Mouse (Mus musculus) gastrocnemius, postnatal 4 days (tissue): Measurements from ENCODE around the gene Insyn1. TPM values are rescaled to one million over a fixed set of nuclear protein-coding genes. Genes with fewer than 3 reads are reported as not detected.

ENCODE experiments used
- DNase-seq, 2 experiments: peaks; one replicate each; pipeline ENCODE4 v3.0.0; 2021 to 2022; ENCODE audit warnings: low spot score in 2 of 2, mixed read lengths in 2 of 2
- total RNA-seq, 2 experiments: library from RNA; stranded (reverse); gene quantifications; 2 replicates each; pipeline ENCODE4 v1.2.3; 2021

Gene Insyn1
- total RNA-seq, 2 experiments from 2014 or later, result 12.0 to 12.7 TPM

DNA sequence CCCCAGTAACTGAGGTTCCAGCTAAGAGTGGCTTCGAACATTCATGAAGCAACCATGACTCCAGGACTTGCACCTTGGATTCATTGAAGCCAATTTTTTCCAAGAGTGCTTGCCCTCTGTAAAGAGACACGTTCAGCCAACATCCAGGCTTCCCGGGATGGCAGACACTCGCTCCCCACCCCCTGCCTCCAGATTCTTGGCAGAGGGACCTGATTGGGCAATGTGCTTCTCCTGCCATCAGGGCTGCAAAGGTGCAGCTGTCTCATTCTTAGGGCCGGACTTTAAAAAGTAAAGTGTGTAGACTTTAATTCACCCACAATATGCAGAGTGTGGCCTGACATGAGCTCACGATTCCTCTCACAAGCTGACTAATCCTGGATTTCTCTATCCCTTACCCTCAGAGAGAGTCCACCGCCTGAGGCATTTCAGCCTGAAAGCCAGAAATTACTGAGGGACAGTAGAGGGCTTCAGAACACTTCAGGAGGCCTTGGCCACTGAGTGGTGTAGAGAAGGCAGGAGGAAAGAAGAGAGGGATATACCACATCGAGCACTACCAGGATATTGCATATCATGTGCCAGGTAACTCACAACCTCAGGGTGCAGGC lies 15.1 kb upstream of the Insyn1 start:
- DNase-seq, result no peak

DNA sequence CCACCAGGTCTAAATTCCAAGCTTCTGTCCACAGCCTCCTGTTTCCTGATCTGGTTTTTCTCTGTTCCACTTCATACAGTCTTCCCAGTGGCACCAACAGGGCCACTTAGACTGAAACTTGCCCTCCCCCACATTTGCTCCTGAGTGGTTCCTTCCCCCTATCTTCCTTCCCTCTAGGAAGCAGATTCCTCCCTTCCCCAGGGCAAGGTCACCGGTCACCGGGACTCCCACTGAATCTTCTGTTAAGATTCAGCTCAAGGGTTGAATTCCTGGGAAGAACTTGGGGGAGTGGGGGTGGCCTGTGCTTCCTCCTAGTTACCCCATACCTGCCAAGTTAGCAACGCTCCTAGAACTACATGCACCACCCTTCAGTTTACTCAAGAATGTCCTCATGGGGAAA lies 1.3 kb upstream of the Insyn1 start:
- no peak for DNase-seq

DNA sequence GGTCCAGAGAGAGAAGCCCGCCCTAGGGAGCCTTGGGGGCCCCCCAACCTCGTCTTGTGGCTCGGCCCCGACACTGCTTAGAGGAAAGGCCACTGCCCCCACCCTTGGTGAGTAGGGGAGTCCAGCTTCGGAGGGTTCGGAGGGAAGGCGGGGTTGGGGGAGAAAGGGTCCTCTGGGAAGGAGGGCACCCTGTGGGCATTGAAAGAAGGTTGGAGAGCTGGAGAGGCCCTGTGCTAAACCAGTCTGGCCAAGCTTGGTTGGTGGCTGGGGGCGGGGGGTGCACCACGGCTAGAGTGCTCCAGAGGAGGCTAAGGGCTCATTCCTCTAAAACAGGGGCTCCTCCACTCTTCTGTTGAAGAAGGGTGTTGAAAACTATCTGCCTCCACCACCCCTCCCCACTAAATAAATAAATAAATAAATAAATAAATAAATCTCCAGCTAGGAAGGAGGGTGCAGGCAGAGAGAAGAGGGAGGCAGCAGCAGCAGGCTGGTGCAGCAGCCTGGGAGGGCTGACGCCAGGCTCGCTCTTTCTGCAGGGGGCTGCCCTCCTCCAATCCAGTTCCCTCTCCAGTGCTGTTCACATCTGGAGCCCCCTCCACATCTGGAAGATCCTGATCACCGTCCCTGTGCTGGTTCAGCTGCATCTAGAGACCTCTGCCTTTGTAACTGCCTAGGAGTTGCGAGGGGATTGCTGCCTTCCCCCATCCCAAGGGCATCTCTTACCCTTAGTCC lies 896 bp downstream of the Insyn1 start:
- no peak for DNase-seq

DNA sequence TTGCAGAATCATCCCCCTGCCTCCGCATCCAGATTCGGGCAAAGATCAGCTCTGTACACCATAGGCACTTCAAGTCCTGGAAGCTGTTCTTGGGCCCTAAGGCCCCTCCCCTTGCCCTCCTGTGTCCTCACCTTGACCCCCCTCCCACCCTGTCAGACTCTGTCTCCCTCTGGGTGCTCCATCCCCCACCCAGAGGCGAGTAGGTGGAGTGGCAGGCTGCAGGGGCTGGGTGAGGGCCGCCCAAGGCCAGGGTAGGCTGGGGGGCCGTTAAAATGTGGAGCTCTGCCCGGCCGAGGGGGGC lies 1.4 kb downstream of the Insyn1 start:
- no peak for DNase-seq

DNA sequence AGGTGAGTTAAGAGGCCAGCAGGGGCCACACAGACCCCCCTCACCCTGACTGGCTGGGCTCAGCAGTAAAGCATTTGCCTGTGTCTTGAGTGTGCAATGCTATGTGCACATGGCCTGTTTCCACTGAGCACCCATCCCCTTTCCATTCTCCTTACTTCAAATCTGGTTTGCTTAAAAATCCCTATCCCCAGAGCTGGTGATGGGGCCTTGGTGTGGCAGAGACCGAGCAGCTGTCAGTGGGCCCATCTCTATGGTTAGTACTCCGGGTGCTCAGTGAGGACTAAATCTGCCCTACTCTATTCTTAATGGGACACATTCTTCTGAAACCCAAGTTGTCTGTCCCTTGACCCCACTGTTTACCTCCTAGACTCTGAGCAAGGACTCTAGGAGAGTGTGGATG lies 2.0 kb downstream of the Insyn1 start:
- DNase-seq, result no peak

DNA sequence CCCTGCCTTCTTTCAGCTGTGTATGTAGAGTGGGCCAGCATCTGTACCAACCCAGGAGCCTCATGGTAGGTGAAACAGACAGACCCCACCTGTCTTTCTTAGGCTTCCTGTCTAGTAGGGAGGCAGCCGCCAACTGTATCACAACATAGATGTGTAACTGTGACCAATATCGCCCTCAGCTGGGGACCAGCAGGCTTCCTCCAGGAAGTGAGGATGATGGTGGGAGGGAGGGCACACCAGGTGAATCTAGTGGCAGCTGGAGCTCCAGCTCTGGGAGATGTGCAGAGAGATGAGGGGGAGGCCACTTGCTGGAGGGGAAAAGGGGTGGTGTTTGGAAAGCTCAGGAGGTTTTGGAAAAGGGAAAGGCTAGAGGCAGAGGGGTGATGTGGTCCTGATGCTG lies 6.6 kb downstream of the Insyn1 start:
- DNase-seq, result no peak

DNA sequence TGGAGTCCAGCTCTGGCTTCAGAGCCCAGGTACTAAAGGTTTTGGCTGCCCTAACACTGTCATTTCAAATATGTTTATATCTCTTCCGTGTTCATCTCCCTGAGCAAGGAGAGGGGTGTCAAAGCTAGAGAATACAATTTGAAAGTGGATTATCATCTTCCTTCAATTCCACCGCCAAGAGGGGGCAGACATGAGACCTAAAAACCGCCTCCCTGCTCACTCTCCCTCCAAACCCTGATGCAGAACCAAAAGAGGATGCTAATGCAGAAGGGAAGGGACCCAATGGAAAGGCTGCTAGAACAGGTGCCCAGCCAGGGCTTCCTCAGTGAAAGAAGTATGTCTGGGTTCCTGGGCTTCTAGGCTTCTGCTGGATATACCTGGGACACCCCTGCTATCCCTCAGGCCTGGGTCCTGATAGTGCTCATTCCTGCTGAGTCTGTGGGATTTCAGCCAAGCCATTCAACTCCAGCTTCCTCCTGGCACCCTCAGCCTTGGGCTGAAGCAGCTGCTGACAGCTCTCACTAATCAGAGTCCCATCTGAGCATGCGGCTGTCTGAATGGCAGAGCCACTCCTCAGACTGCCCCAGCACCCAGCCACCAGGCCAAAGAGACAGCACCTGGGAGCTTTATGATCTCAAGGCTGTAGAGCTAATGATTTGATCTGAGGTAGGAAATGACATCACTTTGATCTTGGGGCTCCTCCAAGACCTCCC lies 8.2 kb downstream of the Insyn1 start:
- no peak for DNase-seq

DNA sequence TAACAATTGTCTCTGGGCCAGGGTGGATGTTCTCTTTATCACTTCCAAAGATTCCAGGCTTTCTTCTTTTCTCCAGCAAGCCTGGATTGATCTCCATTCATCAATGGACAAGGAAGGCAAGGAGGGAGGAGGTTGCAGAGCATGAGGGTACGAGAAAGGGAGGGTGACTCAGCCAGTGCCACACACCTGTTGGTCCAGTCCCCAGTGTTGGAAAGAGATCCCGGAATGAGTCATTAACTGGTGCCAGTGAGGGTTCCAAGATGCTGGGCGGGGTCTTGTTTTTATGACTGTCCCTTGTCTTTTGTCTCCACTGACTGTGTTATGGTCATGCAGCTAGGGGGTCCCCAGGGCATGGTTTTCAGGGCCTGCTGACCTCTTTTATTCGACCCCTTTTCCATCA lies 9.5 kb downstream of the Insyn1 start:
- DNase-seq, result no peak

DNA sequence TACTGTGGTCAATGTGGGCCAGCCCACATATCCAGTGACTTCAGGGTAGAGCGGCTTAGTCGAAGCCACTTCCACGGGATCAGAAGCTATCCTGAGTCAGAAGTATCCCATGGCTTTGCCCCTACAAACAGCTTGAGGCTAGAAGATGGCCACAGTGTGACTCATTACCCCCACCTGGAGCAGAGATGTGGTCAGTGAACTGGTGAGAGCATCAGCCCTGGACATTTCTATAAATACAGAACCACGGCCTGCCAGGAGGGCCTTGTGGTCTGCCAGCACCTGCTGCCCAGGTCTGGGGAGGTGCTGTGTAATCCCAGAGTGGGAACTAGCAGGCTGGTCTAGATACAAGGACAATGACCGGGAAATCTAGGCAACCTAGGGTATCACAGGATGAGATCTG lies 12.5 kb downstream of the Insyn1 start:
- DNase-seq, result no peak

DNA sequence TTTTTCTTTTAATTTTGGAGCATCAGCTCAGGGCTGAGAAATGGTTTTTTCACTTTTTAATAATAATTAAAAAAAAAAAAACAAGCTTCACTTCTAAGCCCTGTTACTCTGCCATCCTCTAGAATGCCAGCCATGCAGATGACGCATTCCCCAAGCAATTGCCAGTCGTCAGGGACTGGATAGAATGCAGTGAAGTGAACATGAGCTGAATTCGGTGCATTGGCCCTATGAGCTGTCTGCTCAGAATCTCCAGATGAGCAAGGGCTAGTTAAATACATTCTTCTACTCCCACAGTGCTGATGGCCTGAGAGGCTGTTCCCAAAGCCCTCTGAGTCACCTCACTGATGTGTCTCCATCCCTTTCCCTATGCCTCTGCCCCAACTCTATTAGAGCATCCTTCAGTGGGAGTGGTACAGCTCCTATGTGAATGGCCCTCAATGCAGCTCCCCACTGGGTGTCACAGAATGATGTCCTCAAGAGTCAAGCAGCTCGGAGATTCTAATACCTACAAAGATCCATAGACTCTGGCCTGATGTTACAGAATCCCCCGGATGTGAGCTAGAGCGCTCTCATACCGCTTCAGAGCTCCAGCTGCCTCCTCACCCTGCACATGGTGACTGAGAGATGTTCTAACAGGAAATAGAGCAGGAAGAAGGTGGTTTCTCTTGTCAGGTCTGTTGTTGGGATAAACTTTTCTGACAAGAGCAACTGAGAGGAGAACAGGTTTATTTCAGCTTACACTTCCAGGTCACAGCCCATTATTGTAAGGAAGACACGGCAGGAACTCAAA lies 19.0 kb downstream of the Insyn1 start:
- no peak for DNase-seq

DNA sequence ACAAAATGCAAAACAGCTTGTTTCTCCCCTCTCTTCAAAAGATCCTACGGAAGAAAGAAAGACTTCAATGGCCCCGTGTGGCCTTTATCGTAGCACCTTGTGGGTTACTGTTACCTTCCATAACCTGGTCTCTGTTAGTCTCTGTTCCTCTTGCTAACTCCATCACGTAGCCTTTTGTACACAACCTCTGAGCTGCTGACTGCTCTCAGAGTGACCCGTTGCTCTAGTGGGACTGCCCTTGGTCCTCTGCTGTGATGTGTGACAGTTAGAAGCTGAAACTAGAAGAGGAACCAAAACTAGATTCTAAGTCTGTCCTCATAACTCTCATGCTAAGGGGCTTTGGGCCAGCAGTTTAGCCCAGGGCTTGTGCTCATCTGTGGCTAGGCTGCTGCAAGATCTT lies 22.0 kb downstream of the Insyn1 start:
- no peak for DNase-seq

DNA sequence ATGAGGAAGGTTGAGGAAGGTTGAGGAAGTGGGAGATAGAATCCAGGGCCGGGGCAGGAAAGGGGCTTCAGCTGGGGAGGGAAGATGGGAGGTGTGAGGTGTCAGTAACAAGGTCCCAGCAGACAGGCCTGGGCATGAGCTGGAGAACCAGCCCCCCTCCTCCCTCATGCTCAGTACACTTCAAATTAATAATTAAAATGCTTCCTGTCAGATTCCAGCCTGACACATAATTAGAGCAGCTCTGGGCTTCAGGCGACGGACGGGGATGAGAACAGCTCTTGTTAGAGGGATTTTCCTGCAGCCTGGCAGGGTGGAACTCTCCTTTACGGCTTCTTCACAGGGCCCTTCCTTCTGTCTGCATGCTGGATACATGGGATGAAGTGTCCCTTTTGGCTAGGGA lies 25.3 kb downstream of the Insyn1 start:
- no peak for DNase-seq

DNA sequence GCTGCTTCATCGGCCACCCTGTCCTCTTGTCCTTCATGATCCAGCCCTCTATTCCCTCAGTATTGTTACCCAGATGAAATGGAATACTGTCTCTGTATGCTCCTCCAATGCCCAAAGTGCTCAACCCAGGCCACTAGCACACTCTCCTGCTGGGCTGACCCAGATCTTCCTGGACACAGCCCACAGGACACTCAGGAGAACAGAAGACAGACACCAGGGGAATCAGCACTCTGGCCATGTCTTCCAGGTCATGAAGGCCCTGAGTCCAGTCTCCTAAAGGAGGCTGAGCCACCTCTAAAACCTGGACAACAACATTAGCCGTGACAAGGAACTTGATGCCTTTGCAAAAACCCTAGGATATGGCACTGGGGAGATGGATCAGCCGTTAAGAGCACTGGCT lies 28.1 kb downstream of the Insyn1 start:
- no peak for DNase-seq

DNA sequence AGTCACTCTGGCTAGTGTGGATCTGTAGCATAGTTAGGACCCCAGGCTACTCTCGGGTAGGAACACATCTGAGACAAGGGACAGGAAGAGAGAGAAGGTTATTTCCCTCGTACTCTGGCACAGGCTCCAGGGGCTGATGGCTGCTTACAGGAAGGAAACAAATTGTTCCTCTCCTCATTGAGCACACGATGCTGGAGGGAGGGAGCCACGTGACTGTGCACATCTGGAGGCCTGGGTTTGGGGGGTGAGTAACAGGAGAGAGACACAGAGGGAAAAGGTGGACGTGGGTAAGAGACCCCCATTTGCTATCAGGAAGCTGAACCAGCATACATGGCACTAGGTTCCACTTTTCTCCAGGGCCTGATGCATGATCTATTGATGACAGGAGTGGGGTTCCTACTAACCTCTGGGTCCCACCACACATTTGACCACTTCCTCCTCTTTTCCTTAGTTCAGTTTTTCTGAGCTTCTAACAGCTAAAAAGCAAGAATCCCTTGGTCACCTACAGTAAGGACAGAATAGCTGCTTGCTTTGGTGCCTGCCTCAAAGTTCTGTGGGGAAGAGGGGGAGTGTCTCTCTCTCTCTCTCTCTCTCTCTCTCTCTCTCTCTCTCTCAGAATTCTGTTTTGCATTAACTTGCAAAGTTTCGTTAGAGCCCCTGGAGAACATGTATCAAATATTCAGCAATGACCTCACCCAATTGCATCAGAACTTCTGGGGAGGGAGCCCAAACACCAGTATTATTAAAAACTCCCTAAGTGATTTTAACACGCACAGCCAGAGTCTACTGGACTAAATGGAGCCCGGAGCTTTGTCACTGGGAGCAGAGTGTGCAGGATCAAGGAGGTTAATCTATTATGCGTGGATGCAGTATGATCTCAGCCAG lies 29.7 kb downstream of the Insyn1 start:
- DNase-seq, result no peak

DNA sequence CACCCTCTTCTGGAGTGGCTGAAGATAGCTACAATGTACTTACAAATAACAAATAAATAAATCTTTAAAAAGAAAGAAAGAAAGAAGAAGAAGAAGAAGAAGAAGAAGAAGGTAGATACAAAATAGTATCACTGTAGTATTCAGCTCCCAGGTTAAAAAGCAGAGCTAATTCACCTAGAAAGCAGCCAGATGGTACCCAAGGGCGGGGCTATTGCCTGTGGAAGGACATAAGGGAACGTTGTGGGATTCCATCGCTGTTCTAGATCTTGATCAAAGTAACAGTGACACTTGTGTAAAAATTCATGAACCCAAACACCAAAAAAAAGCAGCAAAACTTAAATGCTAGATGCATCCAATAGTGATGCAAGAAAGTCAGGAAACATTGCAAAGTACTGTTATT lies 31.6 kb downstream of the Insyn1 start:
- no peak for DNase-seq

DNA sequence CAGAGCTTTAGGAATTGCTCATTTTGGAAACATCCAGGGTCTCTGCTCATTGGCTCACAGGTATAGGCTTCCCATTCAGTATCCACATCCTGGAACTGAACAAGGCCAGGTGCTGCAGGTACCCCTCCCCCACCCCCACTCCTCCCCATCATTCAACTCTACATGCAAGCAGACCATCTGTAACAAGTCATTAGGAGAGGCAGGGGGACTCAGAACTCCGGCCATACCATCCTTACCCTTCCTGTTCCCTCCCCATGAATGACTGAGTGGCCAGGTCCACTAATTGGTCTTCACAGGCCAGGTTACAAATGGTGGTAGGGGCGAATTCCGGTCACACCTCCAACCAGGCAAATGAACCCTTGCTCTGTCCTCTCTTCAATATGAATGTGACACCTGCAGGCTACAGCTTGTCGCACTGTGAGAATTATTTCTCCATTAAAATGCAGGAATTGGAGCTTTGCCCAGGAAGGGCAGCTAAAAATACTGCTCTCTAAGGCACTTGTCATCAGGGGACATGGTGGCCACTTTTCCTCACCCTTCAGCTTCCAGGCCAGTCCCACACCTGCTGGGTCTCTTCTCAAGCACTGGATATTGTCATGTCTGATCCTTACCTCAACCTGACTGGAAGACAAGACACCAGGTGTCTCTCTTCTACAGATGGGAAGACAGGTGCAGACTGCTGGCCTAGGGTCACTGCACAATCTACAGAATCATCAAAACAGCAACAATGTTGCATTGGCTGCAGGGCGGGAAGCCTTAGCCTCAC lies 32.6 kb downstream of the Insyn1 start:
- no peak for DNase-seq

DNA sequence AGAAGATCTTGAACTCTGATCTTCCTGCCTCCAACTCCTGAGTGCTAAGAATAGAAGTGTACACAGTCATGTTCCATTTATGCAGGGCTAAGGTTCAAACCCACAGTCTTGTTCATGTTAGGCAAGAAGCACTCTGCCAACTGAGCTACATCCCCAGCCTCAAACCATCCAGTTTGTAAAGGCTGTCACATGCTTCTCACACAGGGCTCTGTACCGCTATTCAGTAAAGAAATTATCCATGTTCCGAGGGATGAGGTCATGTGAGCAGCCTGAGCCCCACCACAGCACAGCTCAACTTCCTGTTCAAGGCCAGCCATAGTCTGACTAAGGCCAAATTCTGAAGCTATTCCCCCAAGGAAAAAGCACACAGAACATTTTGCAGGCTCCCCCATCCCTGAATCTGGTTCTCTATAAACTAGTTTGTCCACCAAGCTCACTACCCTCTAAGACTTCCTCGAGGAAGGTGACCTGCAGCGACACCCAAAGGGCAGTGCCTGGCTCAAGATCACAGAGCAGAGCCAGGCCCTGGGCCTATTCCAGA lies 33.5 kb downstream of the Insyn1 start:
- DNase-seq, result no peak

DNA sequence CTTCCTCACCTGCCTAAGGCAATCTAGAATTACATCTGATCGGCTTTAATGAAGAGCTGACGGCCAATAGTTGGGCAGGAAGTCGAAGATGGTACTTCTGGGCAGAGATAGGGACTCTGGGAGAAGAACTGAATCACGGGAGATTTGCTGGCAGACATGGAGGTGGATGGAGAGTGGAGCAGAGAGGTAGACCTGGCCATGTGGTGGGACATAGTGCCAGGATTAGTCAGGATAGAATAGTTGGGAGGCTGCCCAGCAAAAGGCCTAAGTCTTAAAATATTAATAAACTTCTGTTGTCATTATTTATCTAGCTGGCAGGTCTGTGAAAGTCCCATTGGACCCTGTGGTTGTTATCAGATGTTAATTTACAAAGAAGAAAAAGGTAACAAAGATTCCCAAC lies 36.7 kb downstream of the Insyn1 start:
- no peak for DNase-seq

DNA sequence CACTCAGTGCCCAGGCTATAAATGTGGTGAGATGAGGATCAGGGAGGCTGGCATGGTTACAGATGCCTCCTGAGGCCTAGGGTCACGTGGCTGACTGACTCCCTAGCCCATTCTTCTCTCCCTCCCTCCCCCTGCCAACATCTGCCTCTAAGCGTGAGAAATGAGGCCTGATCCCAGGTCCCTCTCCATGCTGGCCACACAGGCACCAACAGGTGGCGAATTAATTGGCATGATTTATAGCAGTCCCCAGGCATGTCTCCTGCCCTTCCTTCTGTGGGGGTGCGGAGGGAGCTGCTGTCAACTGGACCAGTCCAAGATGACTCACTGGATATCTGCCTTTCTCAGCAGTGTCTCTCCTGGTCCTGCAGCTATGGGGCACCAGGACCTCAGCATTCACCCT lies 39.4 kb downstream of the Insyn1 start:
- no peak for DNase-seq

DNA sequence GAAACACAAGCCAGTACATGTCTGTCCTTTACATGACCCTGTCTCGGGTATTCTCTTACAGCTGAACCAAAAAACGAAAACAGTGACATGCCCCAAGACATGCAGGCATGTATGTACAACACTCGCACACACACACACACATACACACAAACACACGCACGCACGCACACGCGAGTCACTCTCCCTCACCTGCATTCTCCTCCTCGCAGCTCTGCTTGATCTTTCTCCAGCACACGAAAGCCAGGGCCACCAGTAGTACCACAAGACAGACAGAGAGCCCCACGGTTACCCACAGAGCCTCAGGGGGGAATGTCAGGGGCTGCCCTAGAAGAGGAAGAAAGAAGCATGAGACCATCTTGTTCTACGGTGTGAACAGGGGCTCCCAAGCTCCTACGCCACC lies 42.0 kb downstream of the Insyn1 start:
- no peak for DNase-seq
